Mouse (Mus musculus): ENCODE data around the gene Des. TPM values are rescaled to one million over a fixed set of nuclear protein-coding genes. Genes with fewer than 3 reads are reported as not detected.

Gene Des
- total and polyA plus RNA-seq, 3 experiments: 9.3 to 18.9 (median 11.7) TPM

GRCm38 (mm10) chr1:75371317-75372095, 11.4 kb downstream of the Des start:
- Histone ChIP-seq H3K9ac (ENCODE audit: insufficient read depth, low read depth) (no peak overlapping the region), H3K36me3 (replicated peaks in 1 of 2; ENCODE audit: control insufficient read depth in 1 of 2, insufficient read depth in 1 of 2, low read length in 1 of 2) (peaks cover 0 to 7% of the 10 kb centered on the region in 2 experiments), H3K4me3 (replicated peaks in 1 of 3; ENCODE audit: low read depth in 2 of 3, low read length in 2 of 3, poor library complexity in 1 of 3) (no peak overlapping the region), H3K27ac (ENCODE audit: insufficient read depth, low read depth) (no peak overlapping the region), H3K4me1 (ENCODE audit: control insufficient read depth in 1 of 2, insufficient read depth in 2 of 2) (peaks cover 4 to 30% of the 10 kb centered on the region in 2 experiments; a peak in 3 of 4 replicates), H3K27me3 (replicated peaks) (no peaks in the 10 kb centered on the region), H3K4me2 (ENCODE audit: insufficient read depth, low read depth, poor library complexity, severe bottlenecking) (no peak overlapping the region), H3K9me3 (replicated peaks; ENCODE audit: low read length) (no peaks in the 10 kb centered on the region), H3K79me2 (replicated peaks; ENCODE audit: control insufficient read depth, extremely low read depth, insufficient read depth, poor library complexity, severe bottlenecking) (no peaks in the 10 kb centered on the region)
- in situ Hi-C loops (cut with MboI; ENCODE audit: low pct_ligation_motif_present, low pct_unique_long_range_greater_than_20kb, low sequenced_read_pairs) (no loop called here), dilution Hi-C loops (cut with MboI; ENCODE audit: extremely low pct_ligation_motif_present, extremely low pct_unique_long_range_greater_than_20kb, low sequenced_read_pairs) (no loop called here)
- peak; percentile 56 for DNase-seq (ENCODE audit: extremely low read depth)
- TF ChIP-seq CHD2 (IDR thresholded peaks at IDR 0.05; ENCODE audit: low read length) (no peak), RAD21 (IDR thresholded peaks at IDR 0.05; ENCODE audit: low read depth, low read length) (peak; percentile 59), MAX (IDR thresholded peaks at IDR 0.05; ENCODE audit: low read length) (no peak), IRF4 (IDR thresholded peaks at IDR 0.05; ENCODE audit: low read depth, low read length) (0 out of 2 replicates have a peak, but pooled peaks have one; percentile 41), TBP (conservative IDR thresholded peaks at IDR 0.05; ENCODE audit: low read depth, low read length) (no peak), CTCF (conservative IDR thresholded peaks at IDR 0.05 in 1 of 2, IDR thresholded peaks at IDR 0.05 in 1 of 2; ENCODE audit: low read depth in 2 of 2, low read length in 2 of 2) (peak; percentile 26 to 71; a peak in 2 of 4 replicates), SMC3 (IDR thresholded peaks at IDR 0.05; ENCODE audit: low read depth, low read length) (peak; percentile 65), EP300 (IDR thresholded peaks at IDR 0.05; ENCODE audit: low read length) (0 out of 2 replicates have a peak, but pooled peaks have one; percentile 16), JUN (IDR thresholded peaks at IDR 0.05; ENCODE audit: insufficient read depth, low read depth, low read length) (no peak), ZNF384 (IDR thresholded peaks at IDR 0.05; ENCODE audit: low read depth, low read length) (no peak), HCFC1 (IDR thresholded peaks at IDR 0.05; ENCODE audit: low read depth, low read length) (no peak), ETS1 (conservative IDR thresholded peaks at IDR 0.05; ENCODE audit: low read depth, low read length) (0 out of 2 replicates have a peak, but pooled peaks have one; percentile 18)

GRCm38 (mm10) chr1:75372450-75372849, 12.3 kb downstream of the Des start:
- in situ Hi-C loops (cut with MboI; ENCODE audit: low pct_ligation_motif_present, low pct_unique_long_range_greater_than_20kb, low sequenced_read_pairs): no loop called here
- Histone ChIP-seq H3K27ac (ENCODE audit: insufficient read depth, low read depth) (no peak overlapping the region), H3K4me2 (ENCODE audit: insufficient read depth, low read depth, poor library complexity, severe bottlenecking) (no peak overlapping the region), H3K79me2 (replicated peaks; ENCODE audit: control insufficient read depth, extremely low read depth, insufficient read depth, poor library complexity, severe bottlenecking) (no peaks in the 10 kb centered on the region), H3K9me3 (replicated peaks; ENCODE audit: low read length) (no peaks in the 10 kb centered on the region), H3K9ac (ENCODE audit: insufficient read depth, low read depth) (no peak overlapping the region), H3K4me1 (ENCODE audit: control insufficient read depth in 1 of 2, insufficient read depth in 2 of 2) (peaks cover 4 to 30% of the 10 kb centered on the region in 2 experiments; a peak in 3 of 4 replicates), H3K36me3 (replicated peaks in 1 of 2; ENCODE audit: control insufficient read depth in 1 of 2, insufficient read depth in 1 of 2, low read length in 1 of 2) (no peaks in the 10 kb centered on the region), H3K27me3 (replicated peaks) (no peaks in the 10 kb centered on the region), H3K4me3 (replicated peaks in 1 of 3; ENCODE audit: low read depth in 2 of 3, low read length in 2 of 3, poor library complexity in 1 of 3) (no peak overlapping the region)
- dilution Hi-C loops (cut with MboI; ENCODE audit: extremely low pct_ligation_motif_present, extremely low pct_unique_long_range_greater_than_20kb, low sequenced_read_pairs): no loop called here
- DNase-seq (ENCODE audit: extremely low read depth): no peak
- TF ChIP-seq RCOR1 (conservative IDR thresholded peaks at IDR 0.05; ENCODE audit: low read depth, low read length): no peak
- TF ChIP-seq GABPA (IDR thresholded peaks at IDR 0.05; ENCODE audit: insufficient replicate concordance, low read depth, low read length): no peak
- no peak for TF ChIP-seq HCFC1 (IDR thresholded peaks at IDR 0.05; ENCODE audit: low read depth, low read length)
- TF ChIP-seq ZMIZ1 (IDR thresholded peaks at IDR 0.05; ENCODE audit: low read depth, low read length): no peak
- no peak for TF ChIP-seq USF1 (IDR thresholded peaks at IDR 0.05; ENCODE audit: low read depth, low read length)

Measured in CH12.LX (cell line).